Mouse (Mus musculus): Measurements from ENCODE around the gene Pank3. TPM values are rescaled to one million over a fixed set of nuclear protein-coding genes. Genes with fewer than 3 reads are reported as not detected.

The Pank3 gene
- total RNA-seq (2021) = 10 to 100 TPM; 57.1 to 58.9 TPM
- long read RNA-seq, experiment 1, partial matches to known transcripts = 2 of 3 reads
- long read RNA-seq, experiment 1, other reads (novel, unspliced or antisense) = 1 of 3 reads
- long read RNA-seq, experiment 2, full-length matches to known transcripts = 9 of 17 reads
- long read RNA-seq, experiment 2, partial matches to known transcripts = 0 of 17 reads
- long read RNA-seq, experiment 2, other reads (novel, unspliced or antisense) = 8 of 17 reads

- peak; percentile 69 to 93 for DNase-seq (ENCODE audit: low spot score in 2 of 2)
Observed at GRCm38 (mm10) chr11:35769188-35769745, at the start of gene Pank3. Gene Pank3, plus strand, starts transcription at chr11:35769484.

GRCm38 (mm10) chr11:35723876-35724275, 45.4 kb upstream of the Pank3 start:
- no peak for DNase-seq (ENCODE audit: low spot score in 2 of 2)

- DNase-seq (ENCODE audit: low spot score in 2 of 2) = no peak
Observed at GRCm38 (mm10) chr11:35726341-35726846, 42.9 kb upstream of the Pank3 start.

GRCm38 (mm10) chr11:35728200-35728599, 41.1 kb upstream of the Pank3 start:
- no peak for DNase-seq (ENCODE audit: low spot score in 2 of 2)

GRCm38 (mm10) chr11:35729186-35729585, 40.1 kb upstream of the Pank3 start:
- DNase-seq (ENCODE audit: low spot score in 2 of 2) = peak; percentile 12 to 25

GRCm38 (mm10) chr11:35732366-35732765, 36.9 kb upstream of the Pank3 start:
- DNase-seq (ENCODE audit: low spot score in 2 of 2) = no peak

- DNase-seq (ENCODE audit: low spot score in 2 of 2) = no peak
Observed at GRCm38 (mm10) chr11:35736817-35737216, 32.5 kb upstream of the Pank3 start.

GRCm38 (mm10) chr11:35737262-35737661, 32.0 kb upstream of the Pank3 start:
- DNase-seq (ENCODE audit: low spot score in 2 of 2) = no peak

GRCm38 (mm10) chr11:35738102-35738501, 31.2 kb upstream of the Pank3 start:
- DNase-seq (ENCODE audit: low spot score in 2 of 2) = no peak

- DNase-seq (ENCODE audit: low spot score in 2 of 2) = no peak
Observed at GRCm38 (mm10) chr11:35743586-35743985, 25.7 kb upstream of the Pank3 start.

GRCm38 (mm10) chr11:35744571-35744970, 24.7 kb upstream of the Pank3 start:
- no peak for DNase-seq (ENCODE audit: low spot score in 2 of 2)

GRCm38 (mm10) chr11:35750578-35750977, 18.7 kb upstream of the Pank3 start:
- DNase-seq (ENCODE audit: low spot score in 2 of 2) = no peak

- DNase-seq (ENCODE audit: low spot score in 2 of 2) = no peak
Observed at GRCm38 (mm10) chr11:35754906-35755418, 14.3 kb upstream of the Pank3 start.

- no peak for DNase-seq (ENCODE audit: low spot score in 2 of 2)
Observed at GRCm38 (mm10) chr11:35755546-35755945, 13.7 kb upstream of the Pank3 start.

GRCm38 (mm10) chr11:35756411-35757303, 12.6 kb upstream of the Pank3 start:
- no peak for DNase-seq (ENCODE audit: low spot score in 2 of 2)

- DNase-seq (ENCODE audit: low spot score in 2 of 2) = no peak
Observed at GRCm38 (mm10) chr11:35760001-35760626, 9.2 kb upstream of the Pank3 start.

- DNase-seq (ENCODE audit: low spot score in 2 of 2) = no peak
Observed at GRCm38 (mm10) chr11:35760627-35761003, 8.7 kb upstream of the Pank3 start.

- no peak for DNase-seq (ENCODE audit: low spot score in 2 of 2)
Observed at GRCm38 (mm10) chr11:35766845-35767244, 2.4 kb upstream of the Pank3 start.

GRCm38 (mm10) chr11:35769746-35770437, 608 bp downstream of the Pank3 start:
- DNase-seq (ENCODE audit: low spot score in 2 of 2) = peak; percentile 54 to 60

- no peak for DNase-seq (ENCODE audit: low spot score in 2 of 2)
Observed at GRCm38 (mm10) chr11:35770741-35771504, 1.6 kb downstream of the Pank3 start.

Data from adrenal gland, postnatal 4 days (tissue).